In genomic region chr7:115485664-115486409, GRCm38 (mm10) we compare ENCODE assay signal across 18 mouse cellular contexts.
"Had no signal": no experiment of that assay in that cellular context is flagged by ENCODE, and none has a peak within 500 bp of the region (broad histone marks: within the 10 kb centered on the region; RNA-seq: fewer than 3 reads in every experiment).

No protein-coding gene starts in this region.

- H3K9me3 ChIP-seq: liver, embryonic 13.5 days; neural tube, embryonic 12.5 days; neural tube, embryonic 15.5 days had no signal

- H3K36me3 ChIP-seq: neural tube, embryonic 15.5 days had no signal

- H3K27me3 ChIP-seq: liver, embryonic 13.5 days; neural tube, embryonic 12.5 days; neural tube, embryonic 15.5 days had no signal

- DNase-seq: kidney, adult 18-20 months; kidney, postnatal 25 days; layer of hippocampus, postnatal 36 days; liver, embryonic 13.5 days; lung, adult 2 months; lung, postnatal 14 days; lung, postnatal 4 days; midbrain, embryonic 14.5 days; right cerebral cortex, postnatal 14 days; right cerebral cortex, postnatal 4 days; thymus, adult 2 months; thymus, postnatal 14 days; thymus, postnatal 4 days had no signal

- H3K4me3 ChIP-seq: left cerebral cortex, adult 2 months; liver, embryonic 13.5 days; neural tube, embryonic 12.5 days; neural tube, embryonic 15.5 days had no signal

- H3K4me1 ChIP-seq: liver, embryonic 13.5 days; neural tube, embryonic 12.5 days; neural tube, embryonic 15.5 days had no signal

- H3K27ac ChIP-seq: kidney, postnatal 0 days; left cerebral cortex, adult 2 months; liver, embryonic 13.5 days; neural tube, embryonic 12.5 days; neural tube, embryonic 15.5 days; stomach, postnatal 0 days had no signal

- H3K4me2 ChIP-seq: liver, embryonic 13.5 days; neural tube, embryonic 12.5 days; neural tube, embryonic 15.5 days had no signal

- H3K9ac ChIP-seq: liver, embryonic 13.5 days; neural tube, embryonic 12.5 days; neural tube, embryonic 15.5 days had no signal
